Mouse (Mus musculus) small intestine, adult 2 months (tissue): Measurements from ENCODE around the gene Tnfrsf9. TPM values are rescaled to one million over a fixed set of nuclear protein-coding genes. Genes with fewer than 3 reads are reported as not detected.
"Not testable (repeated sequence)": the region's sequence is repeated elsewhere in the genome, so short reads cannot be mapped to it uniquely, and the experiment has no call there.

Experiments used
- H3K27ac ChIP-seq: fragments of 200-500 bp; 2 replicates; pipeline ENCODE4 v1.5.1; 2012; ENCODE audit warnings: low read depth, low read length, control low read depth, inconsistent platforms; ENCODE audit not compliant: insufficient read depth
- H3K27me3 ChIP-seq: fragments of 200-500 bp; 2 replicates; pipeline ENCODE4 v1.6.1; 2012; ENCODE audit warnings: mild to moderate bottlenecking, moderate library complexity, low read length, inconsistent platforms; ENCODE audit not compliant: control insufficient read depth, insufficient read depth
- H3K36me3 ChIP-seq: fragments of 200-500 bp; 2 replicates; pipeline ENCODE4 v1.6.1; 2012; ENCODE audit warnings: mild to moderate bottlenecking, low read length, control low read depth, inconsistent platforms; ENCODE audit not compliant: control insufficient read depth, insufficient read depth
- H3K4me1 ChIP-seq: fragments of 200-500 bp; 2 replicates; pipeline ENCODE4 v1.6.1; 2012; ENCODE audit warnings: low read length, inconsistent platforms, mixed read lengths; ENCODE audit not compliant: control insufficient read depth, insufficient read depth, insufficient read length
- H3K4me3 ChIP-seq: fragments of 200-500 bp; 2 replicates; pipeline ENCODE4 v1.5.1; 2012; ENCODE audit warnings: low read depth, mild to moderate bottlenecking, control low read depth, inconsistent platforms, low read length, moderate library complexity
- CTCF ChIP-seq: fragments of 200-500 bp; IDR thresholded peaks from 2 replicates; pipeline ENCODE4 v1.5.1; 2012; ENCODE audit warnings: low read depth, mild to moderate bottlenecking, control low read depth, inconsistent platforms, low read length, moderate library complexity, mixed read lengths; ENCODE audit not compliant: insufficient replicate concordance, insufficient read length; ENCODE audit errors: extremely low read depth
- POLR2A ChIP-seq: fragments of 200-500 bp; IDR thresholded peaks from 2 replicates; pipeline ENCODE4 v1.6.1; 2012; ENCODE audit warnings: low read depth, mild to moderate bottlenecking, control low read depth, inconsistent platforms, low read length, moderate library complexity
- WGBS: fragments of 180-500 bp; shearing (Covaris S2); methylation state at CpG from one replicate; pipeline ENCODE4 v1.1.7; 2018; 5-methylcytosine and 5-hydroxymethylcytosine counted together
- polyA plus RNA-seq: library from polyadenylated mRNA; depleted of rRNA; stranded (reverse); fragments of >200 nt; gene quantifications from 2 replicates; pipeline ENCODE4 v1.2.3, GENCODE M21; 2012

Tnfrsf9 gene
- polyA plus RNA-seq, 1 experiment: 1.3 TPM

DNA sequence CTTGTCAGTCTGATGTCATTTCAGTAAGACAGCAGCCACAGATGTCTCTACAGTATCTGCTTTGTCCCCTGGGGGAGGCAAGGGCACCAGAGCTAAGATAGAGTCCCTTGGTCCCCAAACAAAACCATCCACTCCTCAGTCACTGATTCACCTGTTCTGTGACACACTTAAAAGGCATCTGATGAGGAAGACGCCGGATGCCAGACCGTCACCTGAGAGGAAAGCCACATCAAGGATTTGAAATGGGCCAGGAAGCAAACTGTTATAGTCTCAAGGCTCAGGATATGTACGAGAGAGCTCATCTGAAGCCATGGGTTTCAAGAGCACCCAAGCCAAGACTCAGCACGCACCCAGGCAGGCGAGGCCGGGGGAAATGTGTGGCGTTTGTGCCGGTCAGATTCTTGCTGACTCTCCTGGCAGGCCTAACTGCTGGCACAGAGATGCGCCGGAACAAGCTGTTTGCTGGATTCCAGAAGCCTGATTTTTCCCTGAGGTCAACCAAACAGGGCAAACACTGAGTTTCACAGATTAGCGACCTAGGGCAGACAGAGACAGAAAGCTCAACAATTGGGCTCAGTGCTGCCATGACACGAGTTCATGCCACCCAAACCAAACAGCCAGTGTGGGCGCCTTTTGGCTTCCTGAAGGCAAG lies 11.1 kb upstream of the Tnfrsf9 start:
- no peak overlapping the region for H3K4me3 ChIP-seq
- WGBS: 94% methylated on average over 14 of the region's 14 CpGs
- no peak for TF ChIP-seq POLR2A
- no peak for TF ChIP-seq CTCF
- H3K36me3 ChIP-seq: peaks cover 39% of the 10 kb centered on the region
- H3K4me1 ChIP-seq: peaks cover 3% of the 10 kb centered on the region; the same call in 1 of the 2 replicates
- H3K27me3 ChIP-seq: no peaks in the 10 kb centered on the region
- H3K27ac ChIP-seq: no peak overlapping the region

DNA sequence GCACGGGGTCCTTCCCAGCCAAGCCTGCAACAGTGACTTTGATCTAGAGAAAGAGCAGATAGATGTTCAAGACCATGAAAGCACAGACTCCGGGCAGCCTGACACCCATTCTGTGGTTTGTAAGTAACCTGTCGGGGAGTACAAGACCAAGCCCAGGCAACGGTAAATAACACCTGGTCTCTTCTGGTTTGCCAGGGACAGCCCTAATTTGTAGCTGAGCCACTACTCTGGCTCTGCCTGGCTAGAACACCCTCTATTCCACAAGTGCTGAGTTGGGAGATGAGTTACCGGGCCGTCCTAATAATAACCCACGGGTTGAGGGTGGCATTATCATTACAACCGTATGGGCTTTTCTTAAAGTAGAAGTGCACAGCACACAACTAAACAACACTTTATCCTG lies 7.3 kb upstream of the Tnfrsf9 start:
- WGBS: 86% methylated on average over 8 of the region's 8 CpGs

DNA sequence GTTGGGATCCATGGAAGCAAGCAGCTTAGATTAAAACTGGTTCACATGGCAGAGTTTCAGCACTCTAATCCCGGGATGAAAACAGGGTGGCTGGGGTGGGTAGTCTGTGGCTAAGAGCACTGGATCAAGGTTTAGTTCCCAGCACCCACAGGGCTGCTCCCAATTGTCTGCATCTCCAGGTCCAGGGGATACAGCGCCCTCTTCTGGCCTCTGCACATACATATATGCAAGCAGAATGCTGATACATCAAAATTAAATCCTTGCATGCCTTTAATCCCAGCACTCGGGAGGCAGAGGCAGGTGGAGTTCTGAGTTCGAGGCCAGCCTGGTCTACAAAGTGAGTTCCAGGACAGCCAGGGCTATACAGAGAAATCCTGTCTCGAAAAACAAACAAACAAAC lies 5.8 kb upstream of the Tnfrsf9 start:
- peak; percentile 28; the same call in 1 of the 2 replicates for TF ChIP-seq CTCF
- 73% methylated on average over 5 of the region's 5 CpGs for WGBS
- not testable (repeated sequence) for H3K4me1 ChIP-seq, H3K27ac ChIP-seq, H3K27me3 ChIP-seq, H3K4me3 ChIP-seq
- H3K36me3 ChIP-seq: peaks cover 14% of the 10 kb centered on the region

More for the DNA sequence above, 7.3 kb upstream of the Tnfrsf9 start:
- Histone ChIP-seq H3K27ac (no peak overlapping the region), H3K4me3 (no peak overlapping the region), H3K4me1 (peaks cover 4% of the 10 kb centered on the region; the same call in 1 of the 2 replicates), H3K36me3 (peaks cover 25% of the 10 kb centered on the region), H3K27me3 (no peaks in the 10 kb centered on the region)
- TF ChIP-seq CTCF (no peak), POLR2A (no peak)

DNA sequence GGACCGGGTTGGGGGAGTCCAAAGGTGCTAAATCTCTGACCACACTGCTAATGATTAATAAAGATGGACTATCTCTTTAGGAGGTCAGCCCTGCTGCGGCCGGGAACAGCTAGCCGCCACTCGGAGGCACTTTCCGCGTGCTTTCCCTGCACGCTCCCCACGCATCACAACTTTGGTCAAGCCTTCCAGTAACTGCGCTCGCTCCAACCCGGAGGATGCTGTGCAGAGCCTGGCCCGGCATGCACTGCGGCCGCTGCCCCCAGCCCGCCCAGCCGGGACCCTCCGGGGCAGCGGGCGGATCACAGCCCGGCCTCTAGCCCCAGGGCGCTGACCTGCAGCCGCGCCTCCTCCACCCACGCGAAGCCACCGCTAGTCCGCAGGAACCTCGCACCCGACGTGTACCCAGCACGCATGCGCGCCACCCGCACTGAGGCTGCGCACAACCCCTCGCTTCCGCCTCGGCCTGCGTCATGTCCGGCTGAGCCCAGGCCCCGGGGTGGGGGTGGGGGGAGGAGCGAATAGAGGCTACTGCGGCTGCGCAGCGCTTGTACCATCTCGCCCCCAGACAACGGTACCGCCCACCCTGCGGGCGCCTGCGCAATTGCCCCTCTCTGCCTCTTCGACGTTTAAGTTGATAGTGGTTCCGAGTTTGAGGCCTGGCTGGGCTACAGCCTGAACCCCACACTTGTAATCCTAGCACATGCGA lies 4.8 kb upstream of the Tnfrsf9 start:
- WGBS: under 1% methylated on average over 55 of the region's 56 CpGs
- peaks cover 8% of the 10 kb centered on the region for H3K36me3 ChIP-seq
- H3K27me3 ChIP-seq: no peaks in the 10 kb centered on the region
- H3K4me3 ChIP-seq: peak overlapping the region; percentile 85
- no peak for TF ChIP-seq CTCF
- peak; percentile 65 for TF ChIP-seq POLR2A
- peak overlapping the region; percentile 50 for H3K27ac ChIP-seq
- peaks cover 6% of the 10 kb centered on the region; the same call in 1 of the 2 replicates for H3K4me1 ChIP-seq

DNA sequence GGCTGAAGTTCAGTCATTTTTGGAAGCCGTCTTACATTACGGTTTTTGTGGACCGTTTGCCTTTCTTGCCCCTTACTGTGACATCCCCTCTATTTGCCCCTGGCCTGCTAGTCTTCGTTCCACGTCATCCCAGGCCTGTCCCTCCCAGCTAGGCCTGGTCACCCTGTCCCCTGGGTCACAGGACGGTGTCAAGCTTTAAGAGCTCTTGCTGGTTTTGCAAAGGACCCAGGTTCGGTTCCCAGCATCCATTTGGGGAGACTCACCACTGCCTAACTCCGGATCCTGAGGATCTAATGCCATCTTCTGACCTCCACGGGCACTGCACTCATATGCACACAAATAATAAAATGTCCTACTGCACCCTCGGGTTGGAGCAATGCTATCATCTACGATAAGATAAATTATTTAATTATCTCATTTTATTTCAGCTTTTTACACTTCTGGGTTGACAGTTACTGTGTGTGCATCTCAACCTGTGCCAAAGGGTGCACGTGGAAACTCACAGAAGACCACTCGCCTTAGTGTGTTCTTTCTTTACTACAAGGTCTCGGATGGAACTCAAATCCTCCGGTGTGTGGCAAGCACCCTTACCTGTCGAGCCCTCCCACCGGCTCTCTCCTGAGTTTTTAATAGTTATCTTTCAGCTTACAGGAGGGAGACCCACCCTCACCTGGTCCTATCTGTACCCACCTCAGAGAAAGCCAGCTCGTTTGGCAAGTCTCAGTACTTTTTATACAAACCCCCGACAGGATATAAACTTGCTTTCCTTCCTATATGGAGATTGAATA lies 4.0 kb upstream of the Tnfrsf9 start:
- H3K4me3 ChIP-seq: peak overlapping the region; percentile 85

DNA sequence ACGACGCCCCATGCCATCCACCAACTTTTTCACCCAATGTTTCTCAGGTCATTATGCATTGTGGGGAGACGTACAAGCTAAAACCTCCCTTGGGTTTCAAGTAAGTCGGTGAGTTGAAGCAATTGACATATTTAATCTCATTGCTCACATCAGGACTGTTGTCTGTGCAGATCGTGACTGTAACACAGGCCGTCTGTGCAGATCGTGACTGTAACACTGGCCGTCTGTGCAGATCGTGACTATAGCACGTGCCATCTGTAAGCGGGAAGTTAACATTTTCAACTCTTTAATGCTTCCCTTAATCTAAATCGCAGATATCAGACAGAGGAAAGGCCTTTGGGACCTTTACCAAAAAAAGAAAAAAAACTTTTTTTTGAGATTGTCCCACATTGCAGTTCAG lies 619 bp upstream of the Tnfrsf9 start:
- no peaks in the 10 kb centered on the region for H3K27me3 ChIP-seq
- TF ChIP-seq POLR2A (no peak), CTCF (no peak)
- H3K4me1 ChIP-seq: peaks cover 12% of the 10 kb centered on the region; the same call in 1 of the 2 replicates
- H3K36me3 ChIP-seq: no peaks in the 10 kb centered on the region
- H3K27ac ChIP-seq: peak overlapping the region; percentile 74
- 13% methylated on average over 12 of the region's 12 CpGs for WGBS
- peak overlapping the region; percentile 85 for H3K4me3 ChIP-seq

More for the DNA sequence above, 4.0 kb upstream of the Tnfrsf9 start:
- H3K4me1 ChIP-seq: peaks cover 10% of the 10 kb centered on the region; the same call in 1 of the 2 replicates
- no peaks in the 10 kb centered on the region for H3K27me3 ChIP-seq
- TF ChIP-seq CTCF (no peak), POLR2A (no peak)
- WGBS: 77% methylated on average over 19 of the region's 19 CpGs
- peak overlapping the region; percentile 18 for H3K27ac ChIP-seq
- peaks cover 6% of the 10 kb centered on the region for H3K36me3 ChIP-seq
